Comparison of ENCODE assay signal across 8 mouse cellular contexts in genomic region chr4:133700905-133701368, GRCm38 (mm10). TPM values are rescaled to one million over a fixed set of nuclear protein-coding genes. Genes with fewer than 3 reads are reported as not detected.
DNase-seq lines count a peak whose midpoint lies in the region; ATAC-seq lines count a peak whose summit lies in the region.

No protein-coding gene starts in this region.

- peaks cover 5% of the 10 kb centered on the region; the same call in 1 of the 2 replicates for H3K36me3 ChIP-seq in hindbrain, embryonic 16.5 days (ENCODE audit: control insufficient read depth, insufficient read depth, low read length)
- peaks cover 99% of the 10 kb centered on the region for H3K36me3 ChIP-seq in hindbrain, embryonic 10.5 days

- no peak for DNase-seq in hindbrain, embryonic 10.5 days (ENCODE audit: low spot score)
- peak; percentile 20 for DNase-seq in brain, embryonic 18.5 days (ENCODE audit: low read depth, low spot score)
- DNase-seq in heart, adult 8-10 months (ENCODE audit: low spot score) = peak; percentile 83
- peak; percentile 20 for DNase-seq in layer of hippocampus, adult 9-10 months (ENCODE audit: low spot score)
- peak; percentile 63 to 73 for DNase-seq in lung, postnatal 4 days
- no peak for DNase-seq in embryo, embryonic 11 days

- H3K9me3 ChIP-seq in hindbrain, embryonic 16.5 days (ENCODE audit: control insufficient read depth, low read length) = no peaks in the 10 kb centered on the region
- H3K9me3 ChIP-seq in hindbrain, embryonic 10.5 days = no peaks in the 10 kb centered on the region

- WGBS in hindbrain, embryonic 16.5 days = 64% methylated on average over 11 of the region's 11 CpGs
- WGBS in hindbrain, embryonic 10.5 days = 91% methylated on average over 11 of the region's 11 CpGs

- H3K27ac ChIP-seq in hindbrain, embryonic 16.5 days (ENCODE audit: low read depth, low read length) = 0 out of 2 replicates have a peak overlapping the region, but pooled peaks have one; percentile 13
- H3K27ac ChIP-seq in hindbrain, embryonic 10.5 days = no peak overlapping the region

- H3K27me3 ChIP-seq in hindbrain, embryonic 16.5 days (replicated peaks; ENCODE audit: control insufficient read depth, insufficient read depth, low read length) = no peaks in the 10 kb centered on the region
- H3K27me3 ChIP-seq in hindbrain, embryonic 10.5 days (ENCODE audit: insufficient read depth, poor library complexity, severe bottlenecking) = no peaks in the 10 kb centered on the region

- 0 out of 2 replicates have a peak, but pooled peaks have one; percentile 42 for ATAC-seq in hindbrain, embryonic 16.5 days
- no peak for ATAC-seq in monocyte, adult 5-6 weeks (replicated peaks; ENCODE audit: insufficient number of reproducible peaks, low FRiP score, low TSS enrichment, poor library complexity, severe bottlenecking)

- no peak overlapping the region for H3K9ac ChIP-seq in hindbrain, embryonic 16.5 days (ENCODE audit: low read depth, low read length)

- no peak overlapping the region for H3K4me3 ChIP-seq in hindbrain, embryonic 16.5 days (ENCODE audit: low read length)
- no peak overlapping the region for H3K4me3 ChIP-seq in hindbrain, embryonic 10.5 days

- no peak overlapping the region for H3K4me2 ChIP-seq in hindbrain, embryonic 16.5 days (ENCODE audit: low read length)

- peaks cover 4% of the 10 kb centered on the region; the same call in 1 of the 2 replicates for H3K4me1 ChIP-seq in hindbrain, embryonic 16.5 days (ENCODE audit: control insufficient read depth, insufficient read depth, low read depth, low read length)
- H3K4me1 ChIP-seq in hindbrain, embryonic 10.5 days (replicated peaks) = no peaks in the 10 kb centered on the region

RNA-seq across cellular contexts. Expression of gene Pigv, which starts 28.5 kb away (rescaled TPM):
- polyA plus RNA-seq in hindbrain, embryonic 16.5 days (2015; fragmentation: Nextera tagmentation; extraction: Ambion mirVana) = 14.1 and 15.9 TPM in 2 replicates
- 14.5 and 16.8 TPM in 2 replicates for polyA plus RNA-seq in hindbrain, embryonic 10.5 days (2016; fragmentation: Nextera tagmentation; extraction: Ambion mirVana)
- total RNA-seq in heart, adult 8-10 months (2022) = 10 to 100 TPM in 3 of 4 experiments, 1 to 10 TPM in 1; 9.2 to 13.8 (median 13.2) TPM
- 3.5 to 16.0 TPM (median 5.7 TPM) in 3 replicates for total RNA-seq in monocyte, adult 5-6 weeks (2017)

RNA-seq across cellular contexts. Expression of gene Zdhhc18, which starts 51.0 kb away (rescaled TPM):
- 3.6 and 3.7 TPM in 2 replicates for polyA plus RNA-seq in hindbrain, embryonic 16.5 days (2015; fragmentation: Nextera tagmentation; extraction: Ambion mirVana)
- polyA plus RNA-seq in hindbrain, embryonic 10.5 days (2016; fragmentation: Nextera tagmentation; extraction: Ambion mirVana) = 1.9 and 3.1 TPM in 2 replicates
- total RNA-seq in heart, adult 8-10 months (2022) = 10 to 100 TPM; 16.1 to 24.3 (median 22.1) TPM
- 12.8 to 48.9 TPM (median 20.8 TPM) in 3 replicates for total RNA-seq in monocyte, adult 5-6 weeks (2017)

RNA-seq across cellular contexts. Expression of gene Arid1a, which starts 55.6 kb away (rescaled TPM):
- polyA plus RNA-seq in hindbrain, embryonic 16.5 days (2015; fragmentation: Nextera tagmentation; extraction: Ambion mirVana) = 24.2 and 25.2 TPM in 2 replicates
- polyA plus RNA-seq in hindbrain, embryonic 10.5 days (2016; fragmentation: Nextera tagmentation; extraction: Ambion mirVana) = 36.0 and 37.5 TPM in 2 replicates
- 10 to 100 TPM; 35.4 to 40.0 (median 37.0) TPM for total RNA-seq in heart, adult 8-10 months (2022)
- total RNA-seq in monocyte, adult 5-6 weeks (2017) = 30.6 to 80.8 TPM (median 34.0 TPM) in 3 replicates

Comparison
In these comparisons a context has a peak if more than half of its experiments do, and no peak if none do; other contexts are left out.
1. DNase-seq: peak in brain, embryonic 18.5 days (single experiment), heart, adult 8-10 months (single experiment), layer of hippocampus, adult 9-10 months (single experiment) and lung, postnatal 4 days (2 of 2); none in hindbrain, embryonic 10.5 days (single experiment) and embryo, embryonic 11 days (single experiment).